Mouse (Mus musculus) spleen, adult 2 months (tissue): ENCODE results near the gene Nol6. TPM values are rescaled to one million over a fixed set of nuclear protein-coding genes. Genes with fewer than 3 reads are reported as not detected.
A peak's percentile ranks its signal among the peaks of the same experiment; 100 is the strongest.

Experiments
- DNase-seq, 2 experiments: peaks; one replicate each; pipeline versions ENCODE4 v3.0.0 to v3.0.0-alpha.2; 2012 to 2021; ENCODE audit warnings: low spot score in 2 of 2, low read depth in 1 of 2
- H3K27ac ChIP-seq: fragments of 200-500 bp; 2 replicates; pipeline ENCODE4 v1.5.1; 2012; ENCODE audit warnings: low read length, inconsistent platforms; ENCODE audit not compliant: insufficient read depth
- H3K27me3 ChIP-seq: fragments of 200-500 bp; 2 replicates; pipeline ENCODE4 v1.6.1; 2012; ENCODE audit warnings: mild to moderate bottlenecking, moderate library complexity, low read length, inconsistent platforms; ENCODE audit not compliant: control insufficient read depth, insufficient read depth
- H3K36me3 ChIP-seq: fragments of 200-500 bp; 2 replicates; pipeline ENCODE4 v1.6.1; 2012; ENCODE audit warnings: mild to moderate bottlenecking, low read length, inconsistent platforms; ENCODE audit not compliant: control insufficient read depth, insufficient read depth
- H3K4me1 ChIP-seq: fragments of 200-500 bp; 2 replicates; pipeline ENCODE4 v1.6.1; 2011; ENCODE audit warnings: inconsistent platforms; ENCODE audit not compliant: control insufficient read depth, insufficient read depth, insufficient read length
- H3K4me3 ChIP-seq: fragments of 200-500 bp; 2 replicates; pipeline ENCODE4 v1.5.1; 2011; ENCODE audit warnings: mild to moderate bottlenecking, inconsistent platforms; ENCODE audit not compliant: insufficient read depth, insufficient read length; ENCODE audit errors: extremely low read depth
- CTCF ChIP-seq: fragments of 200-500 bp; IDR thresholded peaks from 2 replicates; pipeline ENCODE4 v1.5.1; 2011; ENCODE audit warnings: mild to moderate bottlenecking, inconsistent platforms; ENCODE audit not compliant: insufficient read depth, insufficient read length, insufficient replicate concordance; ENCODE audit errors: extremely low read depth
- POLR2A ChIP-seq: fragments of 200-500 bp; IDR thresholded peaks from 2 replicates; pipeline ENCODE4 v1.6.1; 2011; ENCODE audit warnings: low read depth, low read length, inconsistent platforms
- WGBS: fragments of 180-500 bp; shearing (Covaris S2); methylation state at CpG from one replicate; pipeline ENCODE4 v1.1.7; 2018; 5-methylcytosine and 5-hydroxymethylcytosine counted together
- polyA plus RNA-seq: library from polyadenylated mRNA; depleted of rRNA; stranded (reverse); fragments of >200 nt; gene quantifications from 2 replicates; pipeline ENCODE4 v1.2.3, GENCODE M21; 2012; rRNA removed

Gene Nol6
- polyA plus RNA-seq, result 30.4 and 38.3 TPM in 2 replicates

GRCm38 (mm10) chr4:41124180-41124951 lies at the start of gene Nol6:
Gene Nol6, minus strand, starts transcription at chr4:41124455.
- under 1% methylated on average over 29 of the region's 29 CpGs for WGBS
- peak within 1 kb of the TSS; percentile 76 for H3K4me3 ChIP-seq
- no peaks in the 10 kb centered on the region; the same call in 1 of the 2 replicates for H3K4me1 ChIP-seq
- H3K27ac ChIP-seq, result peak within 1 kb of the TSS; percentile 25; the same call in 1 of the 2 replicates
- no peaks in the 10 kb centered on the region for H3K27me3 ChIP-seq
- peaks cover 22% of the 10 kb centered on the region for H3K36me3 ChIP-seq
- TF ChIP-seq POLR2A (no peak), CTCF (no peak)
- peak; percentile 96 to 98 for DNase-seq

- H3K27ac ChIP-seq, result no peak overlapping the region
- H3K4me1 ChIP-seq, result no peaks in the 10 kb centered on the region
- H3K4me3 ChIP-seq, result no peak overlapping the region
- H3K27me3 ChIP-seq, result no peaks in the 10 kb centered on the region
- DNase-seq, result no peak
- H3K36me3 ChIP-seq, result peaks cover 5% of the 10 kb centered on the region
- TF ChIP-seq CTCF (no peak), POLR2A (no peak)
- WGBS, result 93% methylated on average over 2 of the region's 2 CpGs
These were observed 46.7 kb upstream of the Nol6 start for GRCm38 (mm10) chr4:41170970-41171369.

- Histone ChIP-seq H3K36me3 (no peaks in the 10 kb centered on the region), H3K27ac (no peak overlapping the region), H3K4me1 (no peaks in the 10 kb centered on the region), H3K4me3 (no peak overlapping the region), H3K27me3 (no peaks in the 10 kb centered on the region)
- TF ChIP-seq CTCF, result peak; percentile 17; the same call in 1 of the 2 replicates
- TF ChIP-seq POLR2A, result no peak
- 78% methylated on average over 6 of the region's 6 CpGs for WGBS
- DNase-seq, result peak; percentile 14 to 55
These were observed 41.6 kb upstream of the Nol6 start for GRCm38 (mm10) chr4:41165693-41166475.

GRCm38 (mm10) chr4:41164974-41165373 lies 40.7 kb upstream of the Nol6 start:
- Histone ChIP-seq H3K4me1 (no peaks in the 10 kb centered on the region), H3K27ac (no peak overlapping the region), H3K36me3 (no peaks in the 10 kb centered on the region), H3K4me3 (no peak overlapping the region), H3K27me3 (no peaks in the 10 kb centered on the region)
- TF ChIP-seq POLR2A (no peak), CTCF (no peak)
- 70% methylated on average over 2 of the region's 2 CpGs for WGBS
- DNase-seq, result no peak

- TF ChIP-seq CTCF, result no peak
- no peak overlapping the region for H3K4me3 ChIP-seq
- no peaks in the 10 kb centered on the region for H3K27me3 ChIP-seq
- H3K36me3 ChIP-seq, result no peaks in the 10 kb centered on the region
- H3K27ac ChIP-seq, result no peak overlapping the region; the same call in 1 of the 2 replicates
- WGBS, result 83% methylated on average over 3 of the region's 3 CpGs
- DNase-seq, result no peak
- no peaks in the 10 kb centered on the region for H3K4me1 ChIP-seq
These were observed 37.0 kb upstream of the Nol6 start for GRCm38 (mm10) chr4:41161232-41161631.

GRCm38 (mm10) chr4:41158251-41158650 lies 34.0 kb upstream of the Nol6 start:
- TF ChIP-seq POLR2A (no peak), CTCF (no peak)
- Histone ChIP-seq H3K27ac (no peak overlapping the region), H3K36me3 (no peaks in the 10 kb centered on the region), H3K4me1 (no peaks in the 10 kb centered on the region), H3K27me3 (no peaks in the 10 kb centered on the region), H3K4me3 (no peak overlapping the region)
- no peak for DNase-seq
- 83% methylated on average over 1 of the region's 1 CpGs for WGBS

- WGBS, result 79% methylated on average over 9 of the region's 9 CpGs
These were observed 32.7 kb upstream of the Nol6 start for GRCm38 (mm10) chr4:41156961-41157360.

More at GRCm38 (mm10) chr4:41156961-41157360, 32.7 kb upstream of the Nol6 start:
- H3K4me3 ChIP-seq, result no peak overlapping the region
- no peak overlapping the region for H3K27ac ChIP-seq
- no peaks in the 10 kb centered on the region for H3K4me1 ChIP-seq
- no peak for DNase-seq
- no peaks in the 10 kb centered on the region for H3K27me3 ChIP-seq
- H3K36me3 ChIP-seq, result no peaks in the 10 kb centered on the region
- TF ChIP-seq POLR2A (no peak), CTCF (no peak)
